Mouse (Mus musculus) ES-E14 (cell line): ENCODE data around the gene Tbx4.

Experiments
- CHD2 ChIP-seq: IDR thresholded peaks from 2 replicates; pipeline ENCODE4 v1.6.1; 2014; ENCODE audit warnings: mild to moderate bottlenecking, low read depth, low read length, inconsistent platforms
- HCFC1 ChIP-seq: IDR thresholded peaks from 2 replicates; pipeline ENCODE4 v1.6.1; 2012; ENCODE audit warnings: low read length, inconsistent platforms, borderline replicate concordance; ENCODE audit not compliant: insufficient read depth
- MAFK ChIP-seq: IDR thresholded peaks from 2 replicates; pipeline ENCODE4 v1.6.1; 2014; ENCODE audit warnings: mild to moderate bottlenecking, low read depth, low read length, inconsistent platforms; ENCODE audit not compliant: insufficient read depth
- ZC3H11A ChIP-seq: IDR thresholded peaks from 2 replicates; pipeline ENCODE4 v1.6.1; 2012; ENCODE audit warnings: low read depth, mild to moderate bottlenecking, inconsistent platforms, low read length, borderline replicate concordance
- ZNF384 ChIP-seq: IDR thresholded peaks from 2 replicates; pipeline ENCODE4 v1.6.1; 2012; ENCODE audit warnings: low read depth, low read length, inconsistent platforms

- TF ChIP-seq MAFK (no peak), ZNF384 (no peak), HCFC1 (no peak), CHD2 (no peak), ZC3H11A (no peak)
Measured at GRCm38 (mm10) chr11:85846509-85846908, 39.7 kb upstream of the Tbx4 start.
